Mouse (Mus musculus): ENCODE data around the gene Snapc3. TPM values are rescaled to one million over a fixed set of nuclear protein-coding genes. Genes with fewer than 3 reads are reported as not detected.

Snapc3 gene
- polyA plus RNA-seq, 1 experiment from 2014 or later, result 93.9 TPM

DNA sequence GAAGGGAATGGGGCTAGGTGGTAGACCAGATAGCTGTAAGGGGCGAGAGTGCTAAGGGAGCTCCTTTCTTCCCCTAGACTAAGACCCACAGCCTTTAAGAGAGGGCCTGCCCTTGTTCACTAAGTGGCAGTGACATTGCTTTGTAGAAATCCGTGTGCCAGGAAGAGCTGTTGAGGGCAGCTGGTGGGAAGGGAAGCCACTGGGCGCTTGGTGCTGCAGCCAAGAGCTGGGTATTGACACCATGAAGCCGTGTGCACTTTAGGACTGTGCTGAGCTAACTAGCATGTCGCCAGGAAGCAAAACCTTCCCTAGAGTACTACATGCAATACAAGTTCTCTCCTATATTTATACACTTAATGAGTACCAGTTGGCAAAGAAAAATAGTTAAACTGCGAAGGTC, 6.1 kb downstream of the Snapc3 start:
- WGBS, result 95% methylated on average over 6 of the region's 6 CpGs
- H3K36me3 ChIP-seq, result peaks cover 58% of the 10 kb centered on the region

DNA sequence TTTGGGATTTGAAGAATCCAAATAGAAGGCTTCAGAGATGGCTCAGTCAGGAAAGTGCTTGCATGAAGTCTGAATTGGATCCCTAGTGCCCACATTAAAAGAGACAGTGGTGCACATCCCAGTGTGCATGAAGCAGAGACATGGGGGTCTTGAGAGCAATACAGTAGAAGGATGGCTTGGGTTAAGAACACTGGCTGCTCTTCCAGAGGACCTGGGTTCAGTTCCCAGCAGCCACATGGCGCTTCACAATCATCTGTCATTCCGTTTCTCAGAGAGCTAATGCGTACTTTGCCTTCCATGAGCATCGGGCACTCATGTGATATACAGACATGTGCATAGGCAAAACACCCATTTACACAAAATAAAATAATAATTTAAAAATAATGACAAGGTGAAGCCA, 7.6 kb downstream of the Snapc3 start:
- ATAC-seq, result no peak
- no peak overlapping the region for H3K4me2 ChIP-seq (replicated peaks)
- 0 out of 2 replicates have a peak, but pooled peaks cover 8% of the 10 kb centered on the region for H3K4me1 ChIP-seq (replicated peaks)
- no peak overlapping the region for H3K27ac ChIP-seq
- 98% methylated on average over 4 of the region's 4 CpGs for WGBS
- H3K36me3 ChIP-seq, result peaks cover 69% of the 10 kb centered on the region
- no peaks in the 10 kb centered on the region for H3K27me3 ChIP-seq
- no peaks in the 10 kb centered on the region for H3K9me3 ChIP-seq
- no peak overlapping the region for H3K4me3 ChIP-seq (replicated peaks)
- H3K9ac ChIP-seq (replicated peaks), result no peak overlapping the region

More for the DNA sequence above, 6.1 kb downstream of the Snapc3 start:
- Histone ChIP-seq H3K4me1 (replicated peaks) (peaks cover 19% of the 10 kb centered on the region), H3K9ac (replicated peaks) (no peak overlapping the region), H3K4me3 (replicated peaks) (no peak overlapping the region), H3K27ac (no peak overlapping the region), H3K4me2 (replicated peaks) (no peak overlapping the region), H3K9me3 (no peaks in the 10 kb centered on the region), H3K27me3 (no peaks in the 10 kb centered on the region)
- ATAC-seq, result no peak

DNA sequence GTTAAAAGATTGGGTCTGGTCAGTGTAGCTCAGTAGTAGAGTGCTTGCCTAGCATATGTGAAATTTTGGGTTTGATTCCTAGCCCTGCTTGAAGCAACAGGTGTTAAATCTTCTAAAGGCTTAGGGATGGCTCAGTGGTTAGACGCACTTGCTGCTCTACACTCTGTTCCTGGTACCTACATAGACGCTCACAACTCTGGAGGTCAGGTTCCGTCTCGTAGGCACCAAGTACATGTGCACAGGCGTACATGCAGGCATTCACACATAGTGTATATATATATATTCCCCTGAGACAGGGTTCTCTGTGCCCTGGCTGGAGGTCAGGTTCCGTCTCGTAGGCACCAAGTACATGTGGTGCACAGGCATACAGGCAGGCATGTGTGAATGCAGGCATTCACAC, 9.6 kb downstream of the Snapc3 start:
- Histone ChIP-seq H3K27me3 (no peaks in the 10 kb centered on the region), H3K36me3 (peaks cover 75% of the 10 kb centered on the region), H3K4me3 (replicated peaks) (no peak overlapping the region), H3K4me2 (replicated peaks) (no peak overlapping the region), H3K9ac (replicated peaks) (no peak overlapping the region), H3K9me3 (no peaks in the 10 kb centered on the region), H3K27ac (no peak overlapping the region), H3K4me1 (replicated peaks) (no peaks in the 10 kb centered on the region)
- WGBS, result 98% methylated on average over 7 of the region's 7 CpGs
- ATAC-seq, result no peak

DNA sequence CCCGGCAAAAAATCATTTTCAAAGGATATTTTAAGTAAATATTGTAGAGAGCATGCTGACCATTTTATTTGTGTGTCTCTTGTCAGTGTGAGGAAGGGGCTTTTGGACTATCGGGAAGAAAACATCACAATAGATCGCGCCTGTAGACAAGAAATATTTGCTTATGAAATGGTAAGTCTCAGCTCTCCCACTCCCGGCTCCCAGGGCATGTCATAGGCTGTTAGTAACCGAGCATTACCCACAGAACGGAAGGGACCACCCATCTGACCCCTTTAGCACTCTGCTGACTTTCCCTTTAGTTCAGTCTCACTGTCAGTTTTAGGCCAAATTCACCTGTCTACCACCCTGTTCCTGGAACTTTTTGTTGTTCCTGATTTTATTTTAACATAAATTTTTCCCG, 10.2 kb downstream of the Snapc3 start:
- Histone ChIP-seq H3K9ac (replicated peaks) (no peak overlapping the region), H3K27me3 (no peaks in the 10 kb centered on the region), H3K4me1 (replicated peaks) (no peaks in the 10 kb centered on the region), H3K4me2 (replicated peaks) (no peak overlapping the region), H3K9me3 (no peaks in the 10 kb centered on the region), H3K4me3 (replicated peaks) (no peak overlapping the region), H3K36me3 (peaks cover 72% of the 10 kb centered on the region), H3K27ac (no peak overlapping the region)
- ATAC-seq, result no peak
- 94% methylated on average over 8 of the region's 8 CpGs for WGBS

DNA sequence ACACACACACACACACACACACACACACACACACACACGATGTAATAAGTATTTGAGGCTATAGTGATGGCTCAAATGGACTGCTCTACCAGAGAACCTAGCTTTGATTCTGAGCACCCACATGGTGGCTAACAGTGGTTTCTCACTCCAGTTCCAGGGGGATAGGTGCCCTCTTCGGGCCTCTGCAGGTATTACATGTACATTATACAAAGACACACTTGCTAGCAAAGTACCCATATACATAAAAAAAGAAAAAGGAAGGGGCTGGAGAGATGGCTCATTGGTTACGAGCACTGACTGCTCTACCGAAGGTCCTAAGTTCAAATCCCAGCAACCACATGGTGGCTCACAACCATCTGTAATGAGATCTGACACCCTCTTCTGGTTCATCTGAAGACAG, 11.3 kb downstream of the Snapc3 start:
- Histone ChIP-seq H3K9me3 (no peaks in the 10 kb centered on the region), H3K4me2 (replicated peaks) (no peak overlapping the region), H3K36me3 (peaks cover 72% of the 10 kb centered on the region), H3K9ac (replicated peaks) (no peak overlapping the region), H3K27me3 (no peaks in the 10 kb centered on the region), H3K4me3 (replicated peaks) (no peak overlapping the region), H3K4me1 (replicated peaks) (no peaks in the 10 kb centered on the region), H3K27ac (no peak overlapping the region)
- 94% methylated on average over 4 of the region's 4 CpGs for WGBS
- no peak for ATAC-seq

- 94% methylated on average over 7 of the region's 7 CpGs for WGBS
- no peak overlapping the region for H3K4me2 ChIP-seq (replicated peaks)
- H3K4me1 ChIP-seq (replicated peaks), result no peaks in the 10 kb centered on the region
- H3K27me3 ChIP-seq, result no peaks in the 10 kb centered on the region
- H3K27ac ChIP-seq, result no peak overlapping the region
- no peak overlapping the region for H3K4me3 ChIP-seq (replicated peaks)
- H3K9ac ChIP-seq (replicated peaks), result no peak overlapping the region
- peaks cover 82% of the 10 kb centered on the region for H3K36me3 ChIP-seq
- ATAC-seq, result no peak
- no peaks in the 10 kb centered on the region for H3K9me3 ChIP-seq
These were observed 14.4 kb downstream of the Snapc3 start for GRCm38 (mm10) chr4:83431950-83432349.

DNA sequence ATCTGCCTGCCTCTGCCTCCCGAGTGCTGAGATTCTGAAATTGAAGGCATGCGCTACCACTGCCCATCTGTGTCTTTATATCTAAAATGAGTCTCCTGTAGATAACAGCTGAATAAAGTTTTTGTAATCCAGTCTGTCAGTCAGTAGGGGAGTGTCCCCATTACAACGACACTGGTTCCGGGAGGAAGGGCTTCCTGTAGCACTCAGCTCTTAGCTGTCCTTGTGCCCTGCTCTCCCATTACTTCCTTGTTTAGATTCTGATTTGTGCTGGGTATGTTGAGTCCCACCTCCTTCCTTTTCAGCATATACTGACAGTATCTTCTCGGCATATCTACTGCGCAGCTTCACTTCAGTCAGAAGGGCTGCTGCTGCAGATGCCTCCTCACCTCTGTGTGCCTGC, 15.4 kb downstream of the Snapc3 start:
- H3K27ac ChIP-seq, result no peak overlapping the region
- 96% methylated on average over 6 of the region's 6 CpGs for WGBS
- no peaks in the 10 kb centered on the region for H3K27me3 ChIP-seq
- no peak for ATAC-seq
- no peaks in the 10 kb centered on the region for H3K9me3 ChIP-seq
- no peak overlapping the region for H3K9ac ChIP-seq (replicated peaks)
- H3K4me3 ChIP-seq (replicated peaks), result no peak overlapping the region
- H3K4me1 ChIP-seq (replicated peaks), result no peaks in the 10 kb centered on the region
- H3K4me2 ChIP-seq (replicated peaks), result no peak overlapping the region
- peaks cover 80% of the 10 kb centered on the region for H3K36me3 ChIP-seq

DNA sequence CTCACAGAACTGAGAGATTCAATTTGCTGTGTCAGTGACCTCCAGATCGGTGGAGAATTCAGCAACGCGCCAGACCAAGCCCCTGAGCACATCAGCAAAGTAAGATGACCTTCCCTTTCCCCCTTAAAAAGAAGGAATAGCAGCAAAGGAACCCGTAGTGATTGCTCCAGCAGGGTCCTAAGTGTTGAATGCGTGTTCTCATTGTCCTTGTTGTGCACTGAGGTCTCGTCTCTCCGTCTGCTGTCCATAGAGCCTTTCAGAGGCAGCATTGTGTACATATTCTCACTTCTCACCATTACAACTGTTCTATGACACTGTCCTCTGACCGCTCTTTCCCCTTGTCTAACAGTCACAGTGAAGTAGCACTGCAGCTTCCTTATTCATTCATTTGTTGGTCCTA, 18.9 kb downstream of the Snapc3 start:
- no peak overlapping the region for H3K4me2 ChIP-seq (replicated peaks)
- H3K27me3 ChIP-seq, result no peaks in the 10 kb centered on the region
- no peak overlapping the region for H3K4me3 ChIP-seq (replicated peaks)
- H3K9me3 ChIP-seq, result no peaks in the 10 kb centered on the region
- H3K9ac ChIP-seq (replicated peaks), result no peak overlapping the region
- WGBS, result 93% methylated on average over 8 of the region's 8 CpGs
- H3K4me1 ChIP-seq (replicated peaks), result no peaks in the 10 kb centered on the region
- H3K36me3 ChIP-seq, result peaks cover 87% of the 10 kb centered on the region
- no peak for ATAC-seq
- no peak overlapping the region for H3K27ac ChIP-seq

DNA sequence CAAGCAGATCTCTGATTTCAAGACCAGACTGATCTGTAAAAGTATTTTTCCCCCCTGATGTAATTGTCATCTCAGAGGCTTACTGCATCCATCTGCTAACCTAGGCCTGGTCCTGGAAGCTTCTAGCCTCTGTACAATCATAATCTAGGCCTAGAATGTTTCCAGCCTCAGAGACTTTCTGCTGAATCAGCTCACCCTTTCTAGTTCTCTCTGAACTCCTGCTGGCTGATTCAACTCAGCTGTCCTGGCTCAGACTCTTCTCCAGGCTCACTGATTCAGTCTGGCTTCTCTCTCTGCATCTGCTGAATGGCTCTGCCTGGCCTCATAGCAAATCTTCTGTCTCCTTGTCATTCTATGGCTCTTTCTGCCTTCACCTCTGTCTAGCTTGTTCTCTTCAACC, 20.6 kb downstream of the Snapc3 start:
- no peak overlapping the region for H3K4me3 ChIP-seq (replicated peaks)
- no peak overlapping the region for H3K4me2 ChIP-seq (replicated peaks)
- H3K4me1 ChIP-seq (replicated peaks), result no peaks in the 10 kb centered on the region
- H3K27me3 ChIP-seq, result no peaks in the 10 kb centered on the region
- H3K9ac ChIP-seq (replicated peaks), result no peak overlapping the region
- peaks cover 89% of the 10 kb centered on the region for H3K36me3 ChIP-seq
- no peaks in the 10 kb centered on the region for H3K9me3 ChIP-seq
- ATAC-seq, result no peak
- 0 out of 2 replicates have a peak overlapping the region, but pooled peaks have one; percentile 9 for H3K27ac ChIP-seq

GRCm38 (mm10) chr4:83439045-83439444, 21.5 kb downstream of the Snapc3 start:
- H3K27ac ChIP-seq, result no peak overlapping the region

GRCm38 (mm10) chr4:83441050-83441449, 23.5 kb downstream of the Snapc3 start:
- WGBS, result 91% methylated on average over 4 of the region's 4 CpGs
- no peak overlapping the region for H3K9ac ChIP-seq (replicated peaks)
- no peak overlapping the region for H3K4me3 ChIP-seq (replicated peaks)
- no peaks in the 10 kb centered on the region for H3K4me1 ChIP-seq (replicated peaks)
- no peak for ATAC-seq
- H3K36me3 ChIP-seq, result peaks cover 60% of the 10 kb centered on the region
- H3K9me3 ChIP-seq, result no peaks in the 10 kb centered on the region
- H3K4me2 ChIP-seq (replicated peaks), result no peak overlapping the region
- no peak overlapping the region for H3K27ac ChIP-seq
- H3K27me3 ChIP-seq, result no peaks in the 10 kb centered on the region

More at GRCm38 (mm10) chr4:83439045-83439444, 21.5 kb downstream of the Snapc3 start:
- Histone ChIP-seq H3K9me3 (no peaks in the 10 kb centered on the region), H3K27me3 (no peaks in the 10 kb centered on the region), H3K4me1 (replicated peaks) (no peaks in the 10 kb centered on the region), H3K4me3 (replicated peaks) (no peak overlapping the region), H3K36me3 (peaks cover 80% of the 10 kb centered on the region), H3K9ac (replicated peaks) (no peak overlapping the region), H3K4me2 (replicated peaks) (no peak overlapping the region)
- no peak for ATAC-seq
- WGBS, result 38% methylated on average over 5 of the region's 5 CpGs

GRCm38 (mm10) chr4:83450785-83451184, 33.3 kb downstream of the Snapc3 start:
- no peaks in the 10 kb centered on the region for H3K9me3 ChIP-seq
- peaks cover 58% of the 10 kb centered on the region for H3K36me3 ChIP-seq
- no peak overlapping the region for H3K4me2 ChIP-seq (replicated peaks)
- no peak for ATAC-seq
- no peaks in the 10 kb centered on the region for H3K4me1 ChIP-seq (replicated peaks)
- H3K27me3 ChIP-seq, result no peaks in the 10 kb centered on the region
- WGBS, result 83% methylated on average over 4 of the region's 4 CpGs
- no peak overlapping the region for H3K9ac ChIP-seq (replicated peaks)
- H3K4me3 ChIP-seq (replicated peaks), result no peak overlapping the region
- no peak overlapping the region for H3K27ac ChIP-seq

- Histone ChIP-seq H3K9me3 (no peaks in the 10 kb centered on the region), H3K36me3 (peaks cover 68% of the 10 kb centered on the region), H3K27ac (no peak overlapping the region), H3K4me1 (replicated peaks) (no peaks in the 10 kb centered on the region), H3K9ac (replicated peaks) (no peak overlapping the region), H3K4me3 (replicated peaks) (no peak overlapping the region), H3K27me3 (no peaks in the 10 kb centered on the region), H3K4me2 (replicated peaks) (no peak overlapping the region)
- WGBS, result 92% methylated on average over 5 of the region's 5 CpGs
- no peak for ATAC-seq
These were observed 42.6 kb downstream of the Snapc3 start for GRCm38 (mm10) chr4:83460106-83460505.

All from midbrain, embryonic 13.5 days (tissue).